30 mouse cellular contexts compared by ENCODE assay signal in genomic region chr5:68011569-68011968, GRCm38 (mm10). TPM values are rescaled to one million over a fixed set of nuclear protein-coding genes. Genes with fewer than 3 reads are reported as not detected.
A peak's percentile ranks its signal among the peaks of the same experiment; 100 is the strongest.
DNase-seq lines count a peak whose midpoint lies in the region; ATAC-seq and TF ChIP-seq lines count a peak whose summit lies in the region.
"Had no signal": no experiment of that assay in that cellular context is flagged by ENCODE, and none has a peak within 500 bp of the region (broad histone marks: within the 10 kb centered on the region; RNA-seq: fewer than 3 reads in every experiment).

No protein-coding gene starts in this region.

- no peaks in the 10 kb centered on the region for H3K27me3 ChIP-seq in heart, embryonic 15.5 days
- no peaks in the 10 kb centered on the region for H3K27me3 ChIP-seq in lung, embryonic 15.5 days
- H3K27me3 ChIP-seq in lung, postnatal 0 days (replicated peaks; ENCODE audit: insufficient read depth, low read length): no peaks in the 10 kb centered on the region
- H3K27me3 ChIP-seq: megakaryocyte, embryonic 14.5 days; stomach, embryonic 15.5 days had no signal

- intact Hi-C loops in heart, postnatal 36 days (cut with DNase I): loop anchor here (5.0 kb wide), 2 partner anchors 164 to 479 kb away; partner anchors contain the start of gene Atp8a1
- intact Hi-C loops in heart, postnatal 10 days (cut with DNase I): loop anchor here (5.0 kb wide), 1 partner anchor 479 kb away; no protein-coding TSS in a partner anchor

- no peak overlapping the region for H3K4me3 ChIP-seq in heart, embryonic 15.5 days
- H3K4me3 ChIP-seq in lung, embryonic 15.5 days: no peak overlapping the region
- H3K4me3 ChIP-seq in lung, postnatal 0 days (ENCODE audit: low read depth, low read length): no peak overlapping the region
- H3K4me3 ChIP-seq: forebrain, embryonic 10.5 days; layer of hippocampus, adult 2 months; limb, embryonic 10.5 days; megakaryocyte, embryonic 14.5 days; midbrain, embryonic 13.5 days; stomach, embryonic 15.5 days had no signal

- ATAC-seq in heart, embryonic 15.5 days (replicated peaks; ENCODE audit: insufficient number of reproducible peaks, insufficient read depth, low FRiP score, low read depth): no peak
- ATAC-seq in lung, embryonic 15.5 days (ENCODE audit: borderline replicate concordance, extremely low read depth, low FRiP score, low TSS enrichment): no peak
- no peak for ATAC-seq in lung, postnatal 0 days
- ATAC-seq: inflammation-experienced regulatory T-cells, adult 6 months; midbrain, embryonic 13.5 days had no signal

- H3K36me3 ChIP-seq in heart, embryonic 15.5 days: no peaks in the 10 kb centered on the region
- H3K36me3 ChIP-seq in lung, embryonic 15.5 days: no peaks in the 10 kb centered on the region
- H3K36me3 ChIP-seq in lung, postnatal 0 days (ENCODE audit: insufficient read depth, low read length): no peaks in the 10 kb centered on the region
- H3K36me3 ChIP-seq: forebrain, embryonic 10.5 days; limb, embryonic 10.5 days; midbrain, embryonic 13.5 days; stomach, embryonic 15.5 days had no signal

- TF ChIP-seq EP300 in lung, postnatal 0 days (IDR thresholded peaks at IDR 0.05): no peak

- WGBS in heart, embryonic 15.5 days: 25% methylated on average over 3 of the region's 3 CpGs
- 37% methylated on average over 3 of the region's 3 CpGs for WGBS in lung, embryonic 15.5 days
- 40% methylated on average over 3 of the region's 3 CpGs for WGBS in lung, postnatal 0 days

- H3K9me3 ChIP-seq in heart, embryonic 15.5 days (replicated peaks): no peaks in the 10 kb centered on the region
- no peaks in the 10 kb centered on the region for H3K9me3 ChIP-seq in lung, embryonic 15.5 days
- no peaks in the 10 kb centered on the region for H3K9me3 ChIP-seq in lung, postnatal 0 days (ENCODE audit: low read length)
- H3K9me3 ChIP-seq: forebrain, embryonic 10.5 days; limb, embryonic 10.5 days; megakaryocyte, embryonic 14.5 days; midbrain, embryonic 13.5 days; stomach, embryonic 15.5 days had no signal

- no peak for TF ChIP-seq CTCF in lung, postnatal 0 days (IDR thresholded peaks at IDR 0.05)

- no peak overlapping the region for H3K4me2 ChIP-seq in heart, embryonic 15.5 days
- no peak overlapping the region for H3K4me2 ChIP-seq in lung, embryonic 15.5 days
- no peak overlapping the region for H3K4me2 ChIP-seq in lung, postnatal 0 days (replicated peaks; ENCODE audit: low read depth, low read length)
- H3K4me2 ChIP-seq: hindbrain, embryonic 14.5 days; midbrain, embryonic 13.5 days; stomach, embryonic 15.5 days had no signal

- 0 out of 2 replicates have a peak, but pooled peaks cover 12% of the 10 kb centered on the region for H3K4me1 ChIP-seq in heart, embryonic 15.5 days (replicated peaks)
- 0 out of 2 replicates have a peak, but pooled peaks cover 4% of the 10 kb centered on the region for H3K4me1 ChIP-seq in lung, embryonic 15.5 days
- no peaks in the 10 kb centered on the region for H3K4me1 ChIP-seq in lung, postnatal 0 days (ENCODE audit: insufficient read depth, low read depth, low read length)
- H3K4me1 ChIP-seq: forebrain, embryonic 10.5 days; limb, embryonic 10.5 days; midbrain, embryonic 13.5 days; stomach, embryonic 15.5 days had no signal

- DNase-seq in adrenal gland, adult 2 months: peak; percentile 1
- DNase-seq in adrenal gland, postnatal 36 days: no peak
- DNase-seq in heart, postnatal 36 days: no peak
- no peak for DNase-seq in lung, postnatal 0 days (ENCODE audit: low spot score)
- peak; percentile 17 to 43 for DNase-seq in heart, postnatal 10 days
- DNase-seq: adrenal gland, postnatal 25 days; cerebellum, adult 11 months; cerebellum, postnatal 10 days; gastrocnemius, postnatal 14 days; kidney, adult 18-20 months; kidney, postnatal 25 days; liver; thymus, postnatal 25 days had no signal

- no peak overlapping the region for H3K9ac ChIP-seq in heart, embryonic 15.5 days
- no peak overlapping the region for H3K9ac ChIP-seq in lung, embryonic 15.5 days
- no peak overlapping the region for H3K9ac ChIP-seq in lung, postnatal 0 days (replicated peaks; ENCODE audit: low read depth)
- H3K9ac ChIP-seq: hindbrain, embryonic 14.5 days; midbrain, embryonic 13.5 days; stomach, embryonic 15.5 days had no signal

- peak overlapping the region; percentile 25; the same call in 1 of the 2 replicates for H3K27ac ChIP-seq in heart, embryonic 15.5 days
- H3K27ac ChIP-seq in lung, embryonic 15.5 days: peak overlapping the region; percentile 50
- H3K27ac ChIP-seq in lung, postnatal 0 days (ENCODE audit: low read length): no peak overlapping the region
- H3K27ac ChIP-seq: forebrain, embryonic 10.5 days; hindbrain, embryonic 14.5 days; layer of hippocampus, adult 2 months; limb, embryonic 10.5 days; midbrain, embryonic 13.5 days; stomach, embryonic 15.5 days had no signal

RNA-seq across cellular contexts. Expression of gene Grxcr1, which starts 20.1 kb away (rescaled TPM):
- total RNA-seq in adrenal gland, adult 2 months (2021): not detected
- polyA plus RNA-seq in adrenal gland, adult 2 months (2012; rRNA removed): not detected in 2 replicates
- total RNA-seq in adrenal gland, postnatal 36 days (2021): not detected
- polyA plus RNA-seq in heart, embryonic 15.5 days (2015; fragmentation: Nextera tagmentation; extraction: Ambion mirVana): not detected in 2 replicates
- not detected for total RNA-seq in heart, postnatal 36 days (2021)
- not detected in 2 replicates for polyA plus RNA-seq in lung, embryonic 15.5 days (2015; fragmentation: Nextera tagmentation; extraction: Ambion mirVana)
- polyA plus RNA-seq in lung, postnatal 0 days (2015; fragmentation: Nextera tagmentation; extraction: Ambion mirVana): not detected in 2 replicates
- total RNA-seq in heart, postnatal 10 days (2021): not detected
- total RNA-seq: adrenal gland, postnatal 25 days; gastrocnemius, postnatal 14 days; heart, postnatal 14 days; layer of hippocampus, adult 2 months; layer of hippocampus, postnatal 25 days; monocyte, adult 5-6 weeks; neutrophil, adult 5-6 weeks had no signal
- polyA plus RNA-seq: embryonic facial prominence, embryonic 11.5 days; forebrain, embryonic 10.5 days; forebrain, embryonic 16.5 days; hindbrain, embryonic 14.5 days; inflammation-experienced regulatory T-cells, adult 6 months; limb, embryonic 10.5 days; liver, embryonic 16.5 days; midbrain, embryonic 13.5 days; stomach, embryonic 15.5 days had no signal

Comparison
In these comparisons a context has a peak if more than half of its experiments do, and no peak if none do; other contexts are left out.
1. DNase-seq: peak in adrenal gland, adult 2 months (single experiment) and heart, postnatal 10 days (2 of 2); none in adrenal gland, postnatal 36 days (0 of 2), heart, postnatal 36 days (0 of 2) and lung, postnatal 0 days (single experiment).